Mouse (Mus musculus) bone marrow, adult 2 months (tissue): ENCODE data around the gene Btbd16. TPM values are rescaled to one million over a fixed set of nuclear protein-coding genes. Genes with fewer than 3 reads are reported as not detected.

Experiments
- H3K27ac ChIP-seq: fragments of 200-500 bp; 2 replicates; pipeline ENCODE4 v1.5.1; 2012; ENCODE audit warnings: low read depth, mild to moderate bottlenecking, control low read depth, inconsistent platforms, low read length; ENCODE audit not compliant: control insufficient read depth, poor library complexity, insufficient read depth
- H3K4me1 ChIP-seq: fragments of 200-500 bp; 2 replicates; pipeline ENCODE4 v1.6.1; 2011; ENCODE audit warnings: low read length; ENCODE audit not compliant: control insufficient read depth, insufficient read depth
- H3K4me3 ChIP-seq: fragments of 200-500 bp; replicated peaks from 2 replicates; pipeline ENCODE3; 2011; ENCODE audit warnings: mild to moderate bottlenecking, low read depth, low read length, control low read depth; ENCODE audit not compliant: control insufficient read depth
- CTCF ChIP-seq: fragments of 200-500 bp; IDR thresholded peaks from 2 replicates; pipeline ENCODE4 v1.5.1; 2011; ENCODE audit warnings: low read length, control low read depth; ENCODE audit not compliant: control insufficient read depth, insufficient read depth
- POLR2A ChIP-seq: fragments of 200-500 bp; IDR thresholded peaks from 2 replicates; pipeline ENCODE4 v1.6.1; 2011; ENCODE audit warnings: low read depth, mild to moderate bottlenecking, control low read depth, low read length, borderline replicate concordance; ENCODE audit not compliant: control insufficient read depth
- WGBS: fragments of 180-500 bp; shearing (Covaris S2); methylation state at CpG from one replicate; pipeline ENCODE4 v1.1.7; 2018; 5-methylcytosine and 5-hydroxymethylcytosine counted together
- polyA plus RNA-seq: library from polyadenylated mRNA; stranded (reverse); fragments of >200 nt; gene quantifications from 2 replicates; pipeline ENCODE4 v1.2.4, GENCODE M21; 2011; ENCODE audit warnings: low replicate concordance; ENCODE audit not compliant: missing spikeins, insufficient read depth, insufficient read length

The Btbd16 gene
- polyA plus RNA-seq, 1 experiment = 1.4 TPM

GRCm38 (mm10) chr7:130866640-130867039, 92.8 kb downstream of the Btbd16 start:
- no peak overlapping the region for H3K27ac ChIP-seq
- H3K4me1 ChIP-seq = no peaks in the 10 kb centered on the region
- peak overlapping the region; percentile 94 for H3K4me3 ChIP-seq
- TF ChIP-seq POLR2A = no peak
- TF ChIP-seq CTCF = no peak
- WGBS = 25% methylated on average over 13 of the region's 13 CpGs

- H3K27ac ChIP-seq = no peak overlapping the region
- TF ChIP-seq POLR2A (no peak), CTCF (no peak)
- 74% methylated on average over 3 of the region's 3 CpGs for WGBS
- no peak overlapping the region for H3K4me3 ChIP-seq
- no peaks in the 10 kb centered on the region for H3K4me1 ChIP-seq
These were observed 93.4 kb downstream of the Btbd16 start for GRCm38 (mm10) chr7:130867256-130867655.

Other genes starting within 250 kb of the Btbd16 start
- gene Nsmce4a, start 201.0 kb upstream of the Btbd16 start, polyA plus RNA-seq = 63.4 and 84.2 TPM in 2 replicates
- 4.4 and 12.0 TPM in 2 replicates for gene Tacc2, start 196.6 kb upstream of the Btbd16 start, polyA plus RNA-seq
- 3.5 and 13.4 TPM in 2 replicates for gene Plekha1, start 91.7 kb downstream of the Btbd16 start, polyA plus RNA-seq
- gene Htra1, start 162.0 kb downstream of the Btbd16 start, polyA plus RNA-seq = 1.6 and 11.5 TPM in 2 replicates